Comparison of ENCODE assay signal across 8 mouse cellular contexts in the genomic region with DNA sequence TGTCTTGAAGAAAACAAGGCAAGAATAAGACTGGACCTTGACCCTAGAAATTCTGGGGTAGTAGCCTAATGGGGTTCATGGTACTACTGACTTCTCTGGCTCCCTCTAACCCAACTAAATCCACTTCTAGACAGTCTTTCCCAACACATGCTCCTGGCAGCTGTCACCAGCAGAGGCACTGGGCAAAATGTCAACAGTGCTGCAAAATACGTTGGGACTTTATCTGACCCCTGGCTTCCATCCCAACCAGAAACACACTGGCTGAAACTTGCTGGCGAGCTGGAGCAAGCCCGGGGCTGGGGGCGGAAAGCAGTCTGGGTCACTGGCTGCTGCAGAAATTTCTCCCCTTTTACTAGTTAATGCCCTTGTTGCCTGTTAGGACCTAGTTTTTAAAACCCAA. TPM values are rescaled to one million over a fixed set of nuclear protein-coding genes. Genes with fewer than 3 reads are reported as not detected.
DNase-seq lines count a peak whose midpoint lies in the region; ATAC-seq and TF ChIP-seq lines count a peak whose summit lies in the region.

No protein-coding gene starts in this region.

- H3K9ac ChIP-seq in hindbrain, embryonic 15.5 days: peak overlapping the region; percentile 9; the same call in 1 of the 2 replicates
- peak overlapping the region; percentile 18 for H3K9ac ChIP-seq in liver, embryonic 13.5 days
- H3K9ac ChIP-seq in neural tube, embryonic 15.5 days (replicated peaks): peak overlapping the region; percentile 14; the same call in 1 of the 2 replicates

- ATAC-seq in megakaryocyte, adult 5-6 weeks (ENCODE audit: poor library complexity, severe bottlenecking): no peak
- ATAC-seq in hindbrain, embryonic 15.5 days (ENCODE audit: low FRiP score, low read depth): no peak
- ATAC-seq in liver, embryonic 13.5 days (ENCODE audit: low read depth): 0 out of 2 replicates have a peak, but pooled peaks have one; percentile 10
- no peak for ATAC-seq in neural tube, embryonic 15.5 days (ENCODE audit: low FRiP score)

- H3K27ac ChIP-seq in gastrocnemius, adult 2 months: peak overlapping the region; percentile 82
- peak overlapping the region; percentile 74 for H3K27ac ChIP-seq in hindbrain, embryonic 15.5 days (replicated peaks)
- H3K27ac ChIP-seq in liver, embryonic 13.5 days: no peak overlapping the region
- H3K27ac ChIP-seq in neural tube, embryonic 15.5 days (replicated peaks): peak overlapping the region; percentile 56

- TF ChIP-seq CTCF in gastrocnemius, adult 2 months (IDR thresholded peaks at IDR 0.05): no peak; the same call in 1 of the 2 replicates

- peak; percentile 87 for DNase-seq in gastrocnemius, adult 2 months
- DNase-seq in liver, embryonic 13.5 days: no peak
- DNase-seq in yolk sac, embryonic 10.5 days (ENCODE audit: low spot score): no peak
- DNase-seq in retina, postnatal 1 day: no peak

- no peaks in the 10 kb centered on the region for H3K9me3 ChIP-seq in megakaryocyte, embryonic 14.5 days
- no peaks in the 10 kb centered on the region for H3K9me3 ChIP-seq in hindbrain, embryonic 15.5 days
- H3K9me3 ChIP-seq in liver, embryonic 13.5 days (replicated peaks): no peaks in the 10 kb centered on the region
- H3K9me3 ChIP-seq in neural tube, embryonic 15.5 days (replicated peaks): no peaks in the 10 kb centered on the region

- peak overlapping the region; percentile 86 for H3K4me3 ChIP-seq in megakaryocyte, embryonic 14.5 days (replicated peaks)
- peak overlapping the region; percentile 65 for H3K4me3 ChIP-seq in gastrocnemius, adult 2 months
- H3K4me3 ChIP-seq in hindbrain, embryonic 15.5 days: peak overlapping the region; percentile 20
- peak overlapping the region; percentile 39 for H3K4me3 ChIP-seq in liver, embryonic 13.5 days (replicated peaks)
- peak overlapping the region; percentile 15 for H3K4me3 ChIP-seq in neural tube, embryonic 15.5 days (replicated peaks)

- peak overlapping the region; percentile 53 for H3K4me2 ChIP-seq in hindbrain, embryonic 15.5 days
- peak overlapping the region; percentile 59 for H3K4me2 ChIP-seq in liver, embryonic 13.5 days
- peak overlapping the region; percentile 56 for H3K4me2 ChIP-seq in neural tube, embryonic 15.5 days

- H3K4me1 ChIP-seq in megakaryocyte, embryonic 14.5 days: peaks cover 51% of the 10 kb centered on the region
- H3K4me1 ChIP-seq in hindbrain, embryonic 15.5 days (replicated peaks): peaks cover 37% of the 10 kb centered on the region
- peaks cover 49% of the 10 kb centered on the region for H3K4me1 ChIP-seq in liver, embryonic 13.5 days (replicated peaks)
- H3K4me1 ChIP-seq in neural tube, embryonic 15.5 days: peaks cover 32% of the 10 kb centered on the region

- peaks cover 2% of the 10 kb centered on the region for H3K36me3 ChIP-seq in megakaryocyte, embryonic 14.5 days (replicated peaks; ENCODE audit: low read length)
- H3K36me3 ChIP-seq in hindbrain, embryonic 15.5 days: no peaks in the 10 kb centered on the region
- no peaks in the 10 kb centered on the region for H3K36me3 ChIP-seq in liver, embryonic 13.5 days
- no peaks in the 10 kb centered on the region for H3K36me3 ChIP-seq in neural tube, embryonic 15.5 days

- WGBS in hindbrain, embryonic 15.5 days: 13% methylated on average over 4 of the region's 4 CpGs
- 10% methylated on average over 4 of the region's 4 CpGs for WGBS in liver, embryonic 13.5 days (ENCODE audit: insufficient replicate concordance)
- 10% methylated on average over 4 of the region's 4 CpGs for WGBS in neural tube, embryonic 15.5 days

- no peaks in the 10 kb centered on the region for H3K27me3 ChIP-seq in megakaryocyte, embryonic 14.5 days (replicated peaks)
- H3K27me3 ChIP-seq in hindbrain, embryonic 15.5 days: no peaks in the 10 kb centered on the region
- peaks cover 22% of the 10 kb centered on the region for H3K27me3 ChIP-seq in liver, embryonic 13.5 days
- H3K27me3 ChIP-seq in neural tube, embryonic 15.5 days (replicated peaks): no peaks in the 10 kb centered on the region

- intact Hi-C loops in gastrocnemius, adult 2 months (cut with DNase I): no loop called here

RNA-seq across cellular contexts. Expression of a gene that starts 35.5 kb away (rescaled TPM):
- 33.2 and 44.6 TPM in 2 replicates for polyA plus RNA-seq in megakaryocyte, embryonic 14.5 days (2012; ENCODE audit: insufficient read depth, low replicate concordance)
- 2.2 and 2.4 TPM in 2 replicates for total RNA-seq in megakaryocyte, adult 5-6 weeks (2015)
- 0.94 and 1.2 TPM in 2 replicates for total RNA-seq in megakaryocyte, adult 5-6 weeks (2017)
- total RNA-seq in gastrocnemius, adult 2 months (2021): 100 to 1,000 TPM in 1 of 2 experiments, 10 to 100 TPM in 1; 15.4 to 183 TPM
- polyA plus RNA-seq in hindbrain, embryonic 15.5 days (2015; fragmentation: Nextera tagmentation; extraction: Ambion mirVana): 68.9 and 71.1 TPM in 2 replicates
- 2.7 and 2.8 TPM in 2 replicates for polyA plus RNA-seq in liver, embryonic 13.5 days (2015; fragmentation: Nextera tagmentation; extraction: Ambion mirVana)
- polyA plus RNA-seq in neural tube, embryonic 15.5 days (2015; fragmentation: Nextera tagmentation; extraction: Ambion mirVana): 80.8 and 91.6 TPM in 2 replicates

RNA-seq across cellular contexts. Expression of a gene that starts 36.8 kb away (rescaled TPM):
- 68.2 and 87.1 TPM in 2 replicates for polyA plus RNA-seq in megakaryocyte, embryonic 14.5 days (2012; ENCODE audit: insufficient read depth, low replicate concordance)
- total RNA-seq in megakaryocyte, adult 5-6 weeks (2015): 21.9 and 26.0 TPM in 2 replicates
- total RNA-seq in megakaryocyte, adult 5-6 weeks (2017): 17.3 and 18.5 TPM in 2 replicates
- total RNA-seq in gastrocnemius, adult 2 months (2021): 10 to 100 TPM; 60.4 to 77.5 TPM
- 18.6 and 24.6 TPM in 2 replicates for polyA plus RNA-seq in hindbrain, embryonic 15.5 days (2015; fragmentation: Nextera tagmentation; extraction: Ambion mirVana)
- polyA plus RNA-seq in liver, embryonic 13.5 days (2015; fragmentation: Nextera tagmentation; extraction: Ambion mirVana): 13.4 and 15.5 TPM in 2 replicates
- 17.2 and 20.6 TPM in 2 replicates for polyA plus RNA-seq in neural tube, embryonic 15.5 days (2015; fragmentation: Nextera tagmentation; extraction: Ambion mirVana)

Comparison
In these comparisons a context has a peak if more than half of its experiments do, and no peak if none do; other contexts are left out.
1. H3K4me3 ChIP-seq: peak in every context shown above with its lines; median percentile 86 in megakaryocyte, embryonic 14.5 days; 65 in gastrocnemius, adult 2 months; 39 in liver, embryonic 13.5 days; 20 in hindbrain, embryonic 15.5 days; 15 in neural tube, embryonic 15.5 days.